Mouse (Mus musculus) midbrain, embryonic 16.5 days (tissue): ENCODE results near the gene Pnpo. TPM values are rescaled to one million over a fixed set of nuclear protein-coding genes. Genes with fewer than 3 reads are reported as not detected.

Experiments
- ATAC-seq: fragments of 200-750 bp; cut with Nextera tagmentation; 2 replicates; pipeline ENCODE4 v1.8.0; 2017; ENCODE audit warnings: moderate TSS enrichment
- H3K27ac ChIP-seq: fragments of 300-500 bp; sonication (generic); 2 replicates; pipeline ENCODE4 v1.5.1; 2014; ENCODE audit warnings: mild to moderate bottlenecking, low read length, mixed read lengths
- H3K27me3 ChIP-seq: fragments of 300-500 bp; sonication (generic); 2 replicates; pipeline ENCODE4 v1.6.1; 2014; ENCODE audit warnings: low read depth, low read length, mixed read lengths; ENCODE audit not compliant: control insufficient read depth, insufficient read depth
- H3K36me3 ChIP-seq: fragments of 300-500 bp; sonication (generic); 2 replicates; pipeline ENCODE4 v1.6.1; 2014; ENCODE audit warnings: mild to moderate bottlenecking, low read length, moderate library complexity, mixed read lengths; ENCODE audit not compliant: control insufficient read depth, insufficient read depth
- H3K4me1 ChIP-seq: fragments of 300-500 bp; sonication (generic); 2 replicates; pipeline ENCODE4 v1.6.1; 2014; ENCODE audit warnings: mild to moderate bottlenecking, low read length, mixed read lengths; ENCODE audit not compliant: control insufficient read depth, insufficient read depth
- H3K4me2 ChIP-seq: fragments of 300-500 bp; sonication (generic); 2 replicates; pipeline ENCODE4 v1.6.1; 2014; ENCODE audit warnings: mild to moderate bottlenecking, low read length, mixed read lengths
- H3K4me3 ChIP-seq: fragments of 300-500 bp; sonication (generic); 2 replicates; pipeline ENCODE4 v1.5.1; 2014; ENCODE audit warnings: low read depth, mild to moderate bottlenecking, low read length, moderate library complexity, mixed read lengths
- H3K9ac ChIP-seq: fragments of 300-500 bp; sonication (generic); 2 replicates; pipeline ENCODE4 v1.6.1; 2014; ENCODE audit warnings: low read depth, low read length, mixed read lengths
- H3K9me3 ChIP-seq: fragments of 300-500 bp; sonication (generic); replicated peaks from 2 replicates; pipeline ENCODE4 v1.6.1; 2014; ENCODE audit warnings: mild to moderate bottlenecking, low read length, mixed read lengths; ENCODE audit not compliant: control insufficient read depth, poor library complexity, severe bottlenecking
- WGBS: fragments of 180-500 bp; shearing (Covaris S2); extraction: QIAGEN DNeasy Blood & Tissue Kit; methylation state at CpG from one replicate; pipeline ENCODE4 v1.1.7; 2014; 5-methylcytosine and 5-hydroxymethylcytosine counted together
- polyA plus RNA-seq: library from polyadenylated mRNA; unstranded; fragments of >200 nt; fragmentation: Nextera tagmentation; extraction: Ambion mirVana; gene quantifications from 2 replicates; pipeline ENCODE4 v1.2.1, GENCODE M21; 2015

Gene Pnpo
- polyA plus RNA-seq, 1 experiment from 2014 or later, result 32.2 TPM

- no peak for ATAC-seq
- WGBS, result 90% methylated on average over 12 of the region's 12 CpGs
- Histone ChIP-seq H3K4me3 (no peak overlapping the region), H3K4me2 (no peak overlapping the region), H3K9me3 (no peaks in the 10 kb centered on the region), H3K4me1 (no peaks in the 10 kb centered on the region; the same call in 1 of the 2 replicates), H3K27ac (no peak overlapping the region), H3K27me3 (no peaks in the 10 kb centered on the region), H3K9ac (no peak overlapping the region), H3K36me3 (peaks cover 3% of the 10 kb centered on the region; the same call in 1 of the 2 replicates)
These were observed 35.2 kb downstream of the Pnpo start for GRCm38 (mm10) chr11:96908594-96908993.

GRCm38 (mm10) chr11:96906431-96907161, 37.2 kb downstream of the Pnpo start:
- ATAC-seq, result no peak
- H3K4me3 ChIP-seq, result no peak overlapping the region
- peaks cover under 1% of the 10 kb centered on the region; the same call in 1 of the 2 replicates for H3K36me3 ChIP-seq
- no peaks in the 10 kb centered on the region for H3K9me3 ChIP-seq
- no peak overlapping the region for H3K9ac ChIP-seq
- 34% methylated on average over 15 of the region's 15 CpGs for WGBS
- H3K27me3 ChIP-seq, result no peaks in the 10 kb centered on the region
- H3K4me1 ChIP-seq, result peaks cover 15% of the 10 kb centered on the region
- 0 out of 2 replicates have a peak overlapping the region, but pooled peaks have one; percentile 5 for H3K27ac ChIP-seq
- H3K4me2 ChIP-seq, result no peak overlapping the region

- Histone ChIP-seq H3K27me3 (no peaks in the 10 kb centered on the region), H3K36me3 (no peaks in the 10 kb centered on the region; the same call in 1 of the 2 replicates), H3K27ac (peak overlapping the region; percentile 62), H3K9me3 (no peaks in the 10 kb centered on the region), H3K4me2 (no peak overlapping the region), H3K4me1 (peaks cover 28% of the 10 kb centered on the region), H3K9ac (peak overlapping the region; percentile 10), H3K4me3 (no peak overlapping the region)
- peak; percentile 66 for ATAC-seq
- WGBS, result 5% methylated on average over 16 of the region's 16 CpGs
These were observed 40.8 kb downstream of the Pnpo start for GRCm38 (mm10) chr11:96902639-96903635.

- no peak overlapping the region for H3K9ac ChIP-seq
- no peak overlapping the region for H3K4me2 ChIP-seq
- H3K4me1 ChIP-seq, result peaks cover 28% of the 10 kb centered on the region
- no peaks in the 10 kb centered on the region for H3K9me3 ChIP-seq
- ATAC-seq, result no peak
- H3K27me3 ChIP-seq, result no peaks in the 10 kb centered on the region
- no peaks in the 10 kb centered on the region for H3K36me3 ChIP-seq
- no peak overlapping the region for H3K27ac ChIP-seq
- WGBS, result 38% methylated on average over 9 of the region's 9 CpGs
- H3K4me3 ChIP-seq, result no peak overlapping the region
These were observed 42.5 kb downstream of the Pnpo start for GRCm38 (mm10) chr11:96901332-96901731.

GRCm38 (mm10) chr11:96899449-96900306, 44.1 kb downstream of the Pnpo start:
- peak overlapping the region; percentile 35; the same call in 1 of the 2 replicates for H3K9ac ChIP-seq
- H3K27ac ChIP-seq, result 0 out of 2 replicates have a peak overlapping the region, but pooled peaks have one; percentile 56
- no peaks in the 10 kb centered on the region for H3K27me3 ChIP-seq
- peaks cover 28% of the 10 kb centered on the region for H3K4me1 ChIP-seq
- H3K4me2 ChIP-seq, result peak overlapping the region; percentile 17; the same call in 1 of the 2 replicates
- ATAC-seq, result no peak; the same call in 1 of the 2 replicates
- no peaks in the 10 kb centered on the region for H3K36me3 ChIP-seq
- no peak overlapping the region for H3K4me3 ChIP-seq
- WGBS, result 25% methylated on average over 12 of the region's 13 CpGs
- no peaks in the 10 kb centered on the region for H3K9me3 ChIP-seq

GRCm38 (mm10) chr11:96895886-96896285, 47.9 kb downstream of the Pnpo start:
- 95% methylated on average over 4 of the region's 4 CpGs for WGBS
- Histone ChIP-seq H3K4me3 (no peak overlapping the region), H3K4me2 (no peak overlapping the region), H3K27me3 (no peaks in the 10 kb centered on the region), H3K27ac (no peak overlapping the region), H3K9me3 (no peaks in the 10 kb centered on the region), H3K36me3 (no peaks in the 10 kb centered on the region), H3K9ac (no peak overlapping the region), H3K4me1 (peaks cover 13% of the 10 kb centered on the region)
- no peak for ATAC-seq

GRCm38 (mm10) chr11:96893203-96893842, 50.5 kb downstream of the Pnpo start:
- H3K36me3 ChIP-seq, result no peaks in the 10 kb centered on the region
- no peaks in the 10 kb centered on the region for H3K9me3 ChIP-seq
- no peak overlapping the region for H3K4me3 ChIP-seq
- no peak overlapping the region for H3K4me2 ChIP-seq
- no peak overlapping the region for H3K27ac ChIP-seq
- H3K27me3 ChIP-seq, result no peaks in the 10 kb centered on the region
- H3K9ac ChIP-seq, result no peak overlapping the region
- peaks cover 3% of the 10 kb centered on the region; the same call in 1 of the 2 replicates for H3K4me1 ChIP-seq
- ATAC-seq, result no peak
- 35% methylated on average over 11 of the region's 11 CpGs for WGBS
